Mouse (Mus musculus) adrenal gland, postnatal 25 days (tissue): ENCODE data around the gene Rap1gap. TPM values are rescaled to one million over a fixed set of nuclear protein-coding genes. Genes with fewer than 3 reads are reported as not detected.

Experiments used
- DNase-seq: peaks from one replicate; pipeline ENCODE4 v3.0.0; 2021; ENCODE audit warnings: mixed read lengths
- total RNA-seq: library from RNA; stranded (reverse); gene quantifications from 2 replicates; pipeline ENCODE4 v1.2.3, GENCODE M21; 2021

Rap1gap gene
- total RNA-seq, 1 experiment from 2014 or later: 130 TPM

- peak; percentile 52 for DNase-seq
These were observed 80.0 kb downstream of the Rap1gap start for GRCm38 (mm10) chr4:137744433-137744918.

GRCm38 (mm10) chr4:137747091-137747490, 82.6 kb downstream of the Rap1gap start:
- no peak for DNase-seq

GRCm38 (mm10) chr4:137747590-137747989, 83.1 kb downstream of the Rap1gap start:
- no peak for DNase-seq

GRCm38 (mm10) chr4:137748726-137749125, 84.2 kb downstream of the Rap1gap start:
- no peak for DNase-seq

- DNase-seq: no peak
These were observed 85.2 kb downstream of the Rap1gap start for GRCm38 (mm10) chr4:137749680-137750079.

- no peak for DNase-seq
These were observed 85.6 kb downstream of the Rap1gap start for GRCm38 (mm10) chr4:137750121-137750520.

- no peak for DNase-seq
These were observed 86.8 kb downstream of the Rap1gap start for GRCm38 (mm10) chr4:137751310-137751709.

- peak; percentile 59 for DNase-seq
These were observed 87.2 kb downstream of the Rap1gap start for GRCm38 (mm10) chr4:137751717-137752116.

- DNase-seq: no peak
These were observed 87.9 kb downstream of the Rap1gap start for GRCm38 (mm10) chr4:137752471-137752870.

- DNase-seq: no peak
These were observed 88.7 kb downstream of the Rap1gap start for GRCm38 (mm10) chr4:137753199-137753598.

- DNase-seq: no peak
These were observed 89.9 kb downstream of the Rap1gap start for GRCm38 (mm10) chr4:137754446-137754845.

GRCm38 (mm10) chr4:137762886-137763285, 98.4 kb downstream of the Rap1gap start:
- no peak for DNase-seq

GRCm38 (mm10) chr4:137763920-137764495, 99.5 kb downstream of the Rap1gap start:
- no peak for DNase-seq

GRCm38 (mm10) chr4:137764621-137765020, 100.1 kb downstream of the Rap1gap start:
- no peak for DNase-seq

GRCm38 (mm10) chr4:137765554-137765971, 101.0 kb downstream of the Rap1gap start:
- DNase-seq: peak; percentile 71

- no peak for DNase-seq
These were observed 101.8 kb downstream of the Rap1gap start for GRCm38 (mm10) chr4:137766365-137766764.

GRCm38 (mm10) chr4:137768381-137768780, 103.9 kb downstream of the Rap1gap start:
- DNase-seq: no peak

GRCm38 (mm10) chr4:137768831-137769230, 104.3 kb downstream of the Rap1gap start:
- peak; percentile 39 for DNase-seq

- DNase-seq: no peak
These were observed 105.1 kb downstream of the Rap1gap start for GRCm38 (mm10) chr4:137769635-137770034.

GRCm38 (mm10) chr4:137770901-137771612, 106.5 kb downstream of the Rap1gap start:
- no peak for DNase-seq

- no peak for DNase-seq
These were observed 107.2 kb downstream of the Rap1gap start for GRCm38 (mm10) chr4:137771749-137772148.

GRCm38 (mm10) chr4:137772438-137773056, 108.0 kb downstream of the Rap1gap start:
- no peak for DNase-seq

GRCm38 (mm10) chr4:137773369-137773899, 108.9 kb downstream of the Rap1gap start:
- peak; percentile 34 for DNase-seq
